Mouse (Mus musculus): Measurements from ENCODE around the gene Mybbp1a. TPM values are rescaled to one million over a fixed set of nuclear protein-coding genes. Genes with fewer than 3 reads are reported as not detected.

The Mybbp1a gene
- polyA plus RNA-seq, 1 experiment, result 68.3 TPM

DNA sequence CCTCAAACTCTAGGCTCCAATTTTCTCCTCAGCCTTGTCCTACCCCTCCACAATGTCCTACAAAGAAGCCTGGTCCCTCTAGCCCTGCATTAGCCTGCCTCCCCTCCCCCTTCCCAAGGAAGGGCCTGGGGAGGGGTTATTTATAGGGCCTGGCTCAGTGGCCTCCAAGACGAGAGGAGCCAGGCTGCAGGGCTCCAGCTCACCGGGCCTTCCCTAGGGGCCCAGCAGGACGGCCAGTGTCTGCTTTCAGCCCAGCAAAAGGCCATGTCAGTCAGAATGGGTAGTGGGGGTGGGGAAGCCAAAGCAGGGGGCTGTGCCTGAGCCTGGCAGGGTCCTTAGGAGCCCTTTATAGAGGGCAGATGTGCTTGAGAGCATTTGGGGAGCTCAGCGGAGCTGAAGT, 23.8 kb upstream of the Mybbp1a start:
- TF ChIP-seq CTCF (IDR thresholded peaks at IDR 0.05; ENCODE audit: control insufficient read depth, insufficient read depth, low read length) (no peak), POLR2A (IDR thresholded peaks at IDR 0.05; ENCODE audit: borderline replicate concordance, control insufficient read depth, low read depth, low read length) (no peak)
- WGBS, result 72% methylated on average over 4 of the region's 4 CpGs
- Histone ChIP-seq H3K4me1 (ENCODE audit: control insufficient read depth, insufficient read depth, low read length) (no peaks in the 10 kb centered on the region), H3K27ac (ENCODE audit: control insufficient read depth, insufficient read depth, low read depth, low read length, poor library complexity) (no peak overlapping the region), H3K4me3 (replicated peaks; ENCODE audit: control insufficient read depth, low read depth, low read length) (no peak overlapping the region)

- no peak overlapping the region for H3K27ac ChIP-seq (ENCODE audit: control insufficient read depth, insufficient read depth, low read depth, low read length, poor library complexity)
- no peaks in the 10 kb centered on the region for H3K4me1 ChIP-seq (ENCODE audit: control insufficient read depth, insufficient read depth, low read length)
- 83% methylated on average over 8 of the region's 8 CpGs for WGBS
- TF ChIP-seq POLR2A (IDR thresholded peaks at IDR 0.05; ENCODE audit: borderline replicate concordance, control insufficient read depth, low read depth, low read length) (no peak), CTCF (IDR thresholded peaks at IDR 0.05; ENCODE audit: control insufficient read depth, insufficient read depth, low read length) (no peak)
- no peak overlapping the region for H3K4me3 ChIP-seq (replicated peaks; ENCODE audit: control insufficient read depth, low read depth, low read length)
These were observed 22.9 kb upstream of the Mybbp1a start for GRCm38 (mm10) chr11:72418227-72418626.

- 73% methylated on average over 6 of the region's 6 CpGs for WGBS
- TF ChIP-seq POLR2A (IDR thresholded peaks at IDR 0.05; ENCODE audit: borderline replicate concordance, control insufficient read depth, low read depth, low read length) (no peak), CTCF (IDR thresholded peaks at IDR 0.05; ENCODE audit: control insufficient read depth, insufficient read depth, low read length) (no peak)
- H3K4me1 ChIP-seq (ENCODE audit: control insufficient read depth, insufficient read depth, low read length), result no peaks in the 10 kb centered on the region
- no peak overlapping the region for H3K4me3 ChIP-seq (replicated peaks; ENCODE audit: control insufficient read depth, low read depth, low read length)
- H3K27ac ChIP-seq (ENCODE audit: control insufficient read depth, insufficient read depth, low read depth, low read length, poor library complexity), result no peak overlapping the region
These were observed 22.1 kb upstream of the Mybbp1a start for GRCm38 (mm10) chr11:72419006-72419405.

GRCm38 (mm10) chr11:72420460-72421122, 20.6 kb upstream of the Mybbp1a start:
- TF ChIP-seq POLR2A (IDR thresholded peaks at IDR 0.05; ENCODE audit: borderline replicate concordance, control insufficient read depth, low read depth, low read length) (no peak), CTCF (IDR thresholded peaks at IDR 0.05; ENCODE audit: control insufficient read depth, insufficient read depth, low read length) (no peak)
- Histone ChIP-seq H3K4me3 (replicated peaks; ENCODE audit: control insufficient read depth, low read depth, low read length) (no peak overlapping the region), H3K27ac (ENCODE audit: control insufficient read depth, insufficient read depth, low read depth, low read length, poor library complexity) (no peak overlapping the region), H3K4me1 (ENCODE audit: control insufficient read depth, insufficient read depth, low read length) (no peaks in the 10 kb centered on the region)
- 82% methylated on average over 6 of the region's 6 CpGs for WGBS

GRCm38 (mm10) chr11:72421518-72422278, 19.5 kb upstream of the Mybbp1a start:
- H3K4me1 ChIP-seq (ENCODE audit: control insufficient read depth, insufficient read depth, low read length), result no peaks in the 10 kb centered on the region
- H3K27ac ChIP-seq (ENCODE audit: control insufficient read depth, insufficient read depth, low read depth, low read length, poor library complexity), result no peak overlapping the region
- WGBS, result 37% methylated on average over 11 of the region's 11 CpGs
- H3K4me3 ChIP-seq (replicated peaks; ENCODE audit: control insufficient read depth, low read depth, low read length), result no peak overlapping the region
- no peak for TF ChIP-seq POLR2A (IDR thresholded peaks at IDR 0.05; ENCODE audit: borderline replicate concordance, control insufficient read depth, low read depth, low read length)
- TF ChIP-seq CTCF (IDR thresholded peaks at IDR 0.05; ENCODE audit: control insufficient read depth, insufficient read depth, low read length), result no peak

DNA sequence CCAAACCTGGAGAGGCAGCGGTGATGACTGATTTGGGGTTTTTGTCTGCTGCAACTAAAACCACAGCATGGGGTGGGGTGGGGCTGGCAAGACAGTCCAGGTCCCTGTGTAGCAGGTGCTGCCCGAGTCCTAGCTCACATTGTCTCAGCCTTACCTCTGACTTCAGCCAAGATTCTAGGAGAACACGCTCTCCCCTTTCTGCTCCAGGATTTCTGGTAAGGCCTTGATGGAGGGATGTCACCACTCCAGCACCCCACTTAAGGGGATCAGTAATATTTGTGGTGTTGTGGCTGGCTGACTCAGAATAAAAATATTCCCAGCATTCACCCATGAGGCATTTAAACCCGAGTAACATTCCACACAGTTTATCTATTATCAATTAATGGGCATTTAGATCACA, 17.5 kb upstream of the Mybbp1a start:
- Histone ChIP-seq H3K4me1 (ENCODE audit: control insufficient read depth, insufficient read depth, low read length) (no peaks in the 10 kb centered on the region), H3K27ac (ENCODE audit: control insufficient read depth, insufficient read depth, low read depth, low read length, poor library complexity) (no peak overlapping the region), H3K4me3 (replicated peaks; ENCODE audit: control insufficient read depth, low read depth, low read length) (no peak overlapping the region)
- TF ChIP-seq POLR2A (IDR thresholded peaks at IDR 0.05; ENCODE audit: borderline replicate concordance, control insufficient read depth, low read depth, low read length), result no peak
- no peak for TF ChIP-seq CTCF (IDR thresholded peaks at IDR 0.05; ENCODE audit: control insufficient read depth, insufficient read depth, low read length)
- 52% methylated on average over 4 of the region's 4 CpGs for whole genome bisulfite sequencing

DNA sequence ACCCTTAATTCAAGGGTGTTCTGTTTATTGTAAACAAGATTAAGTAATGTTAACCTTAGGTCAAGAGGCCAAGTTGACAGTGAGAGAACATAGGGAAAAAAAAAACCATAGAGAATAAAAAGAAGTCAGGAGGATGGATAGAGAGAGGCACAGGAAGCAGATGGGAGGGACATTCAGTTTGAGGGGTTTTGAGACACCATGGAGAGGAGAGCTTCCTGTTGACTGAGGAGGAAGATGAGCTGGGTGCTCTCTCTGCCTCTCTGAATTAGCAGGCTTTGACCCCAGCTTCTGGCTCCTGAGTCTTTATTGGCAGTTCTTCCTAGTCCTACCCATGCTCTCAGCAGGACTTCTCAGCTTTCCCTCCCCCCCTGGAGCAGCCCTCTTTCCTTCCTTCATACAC, 16.0 kb upstream of the Mybbp1a start:
- no peaks in the 10 kb centered on the region for H3K4me1 ChIP-seq (ENCODE audit: control insufficient read depth, insufficient read depth, low read length)
- H3K4me3 ChIP-seq (replicated peaks; ENCODE audit: control insufficient read depth, low read depth, low read length), result no peak overlapping the region
- no peak for TF ChIP-seq CTCF (IDR thresholded peaks at IDR 0.05; ENCODE audit: control insufficient read depth, insufficient read depth, low read length)
- no peak for TF ChIP-seq POLR2A (IDR thresholded peaks at IDR 0.05; ENCODE audit: borderline replicate concordance, control insufficient read depth, low read depth, low read length)
- no peak overlapping the region for H3K27ac ChIP-seq (ENCODE audit: control insufficient read depth, insufficient read depth, low read depth, low read length, poor library complexity)

GRCm38 (mm10) chr11:72426884-72427283, 14.3 kb upstream of the Mybbp1a start:
- no peak overlapping the region for H3K27ac ChIP-seq (ENCODE audit: control insufficient read depth, insufficient read depth, low read depth, low read length, poor library complexity)
- TF ChIP-seq POLR2A (IDR thresholded peaks at IDR 0.05; ENCODE audit: borderline replicate concordance, control insufficient read depth, low read depth, low read length), result no peak
- TF ChIP-seq CTCF (IDR thresholded peaks at IDR 0.05; ENCODE audit: control insufficient read depth, insufficient read depth, low read length), result no peak

More at GRCm38 (mm10) chr11:72426884-72427283, 14.3 kb upstream of the Mybbp1a start:
- Histone ChIP-seq H3K4me1 (ENCODE audit: control insufficient read depth, insufficient read depth, low read length) (no peaks in the 10 kb centered on the region), H3K4me3 (replicated peaks; ENCODE audit: control insufficient read depth, low read depth, low read length) (no peak overlapping the region)

Data from bone marrow, adult 2 months (tissue).